Comparison of ENCODE assay signal across 26 mouse cellular contexts in genomic region chr3:88084001-88084400, GRCm38 (mm10). TPM values are rescaled to one million over a fixed set of nuclear protein-coding genes. Genes with fewer than 3 reads are reported as not detected.
"Had no signal": no experiment of that assay in that cellular context is flagged by ENCODE, and none has a peak within 500 bp of the region (broad histone marks: within the 10 kb centered on the region; RNA-seq: fewer than 3 reads in every experiment).

No protein-coding gene starts in this region.

- H3K36me3 ChIP-seq: neural tube, embryonic 13.5 days; neural tube, embryonic 15.5 days had no signal

- H3K4me3 ChIP-seq: lung, embryonic 15.5 days; midbrain, embryonic 10.5 days; midbrain, embryonic 12.5 days; neural tube, embryonic 13.5 days; neural tube, embryonic 15.5 days had no signal

- H3K9me3 ChIP-seq: lung, embryonic 15.5 days; midbrain, embryonic 10.5 days; midbrain, embryonic 12.5 days; neural tube, embryonic 13.5 days; neural tube, embryonic 15.5 days had no signal

- H3K27ac ChIP-seq: lung, embryonic 15.5 days; midbrain, embryonic 10.5 days; midbrain, embryonic 12.5 days; neural tube, embryonic 13.5 days; neural tube, embryonic 15.5 days had no signal

- ATAC-seq: liver, postnatal 0 days; lung, postnatal 0 days; midbrain, embryonic 16.5 days had no signal

- DNase-seq: liver, postnatal 0 days; lung, adult 2 months; lung, postnatal 14 days; lung, postnatal 36 days; midbrain, embryonic 14.5 days; retina, postnatal 1 day; right cerebral cortex, adult 18-20 months; right cerebral cortex, postnatal 25 days; right cerebral cortex, postnatal 4 days; spleen, adult 18-20 months; thymus, adult 18-20 months; thymus, postnatal 14 days; thymus, postnatal 36 days had no signal

- H3K9ac ChIP-seq: liver, postnatal 0 days; lung, embryonic 15.5 days; midbrain, embryonic 12.5 days; neural tube, embryonic 13.5 days; neural tube, embryonic 15.5 days had no signal

- H3K27me3 ChIP-seq: lung, embryonic 15.5 days; midbrain, embryonic 12.5 days; neural tube, embryonic 13.5 days; neural tube, embryonic 15.5 days had no signal

- H3K4me2 ChIP-seq: midbrain, embryonic 12.5 days; neural tube, embryonic 13.5 days; neural tube, embryonic 15.5 days had no signal

RNA-seq across cellular contexts. Expression of gene Ttc24, which starts 5.9 kb away (rescaled TPM):
- polyA plus RNA-seq: liver, postnatal 0 days; lung, adult 2 months; lung, embryonic 15.5 days; lung, postnatal 0 days; midbrain, embryonic 10.5 days; midbrain, embryonic 12.5 days; midbrain, embryonic 14.5 days; midbrain, embryonic 16.5 days; myocyte; neural tube, embryonic 11.5 days; neural tube, embryonic 13.5 days; neural tube, embryonic 15.5 days; small intestine, adult 2 months; stomach, embryonic 14.5 days; stomach, embryonic 16.5 days; urinary bladder, adult 2 months had no signal

RNA-seq across cellular contexts. Expression of gene Hapln2, which starts 56.6 kb away (rescaled TPM):
- polyA plus RNA-seq: liver, postnatal 0 days; lung, postnatal 0 days; midbrain, embryonic 10.5 days; myocyte; neural tube, embryonic 11.5 days; small intestine, adult 2 months had no signal
